Mouse (Mus musculus) midbrain, embryonic 14.5 days (tissue): ENCODE measurements around the gene Trappc12. TPM values are rescaled to one million over a fixed set of nuclear protein-coding genes. Genes with fewer than 3 reads are reported as not detected.

ENCODE experiments used
- ATAC-seq: fragments of 200-750 bp; cut with Nextera tagmentation; 2 replicates; pipeline ENCODE4 v1.8.0; 2017; ENCODE audit warnings: moderate number of reproducible peaks, moderate library complexity; ENCODE audit not compliant: low FRiP score, low TSS enrichment
- DNase-seq: peaks from one replicate; pipeline ENCODE4 v3.0.0-alpha.2; 2015
- H3K27ac ChIP-seq: fragments of 300-500 bp; sonication (generic); replicated peaks from 2 replicates; pipeline ENCODE4 v1.5.1; 2014; ENCODE audit warnings: mild to moderate bottlenecking, low read depth, low read length, moderate library complexity
- H3K27me3 ChIP-seq: fragments of 300-500 bp; sonication (generic); 2 replicates; pipeline ENCODE4 v1.6.1; 2014; ENCODE audit warnings: low read length, control low read depth, mixed read lengths; ENCODE audit not compliant: control insufficient read depth, insufficient read depth
- H3K36me3 ChIP-seq: fragments of 300-500 bp; sonication (generic); 2 replicates; pipeline ENCODE4 v1.6.1; 2014; ENCODE audit warnings: low read length, control low read depth; ENCODE audit not compliant: control insufficient read depth, insufficient read depth
- H3K4me1 ChIP-seq: fragments of 300-500 bp; sonication (generic); 2 replicates; pipeline ENCODE4 v1.6.1; 2014; ENCODE audit warnings: mild to moderate bottlenecking, antibody characterized with exemption, low read length, control low read depth; ENCODE audit not compliant: control insufficient read depth, insufficient read depth
- H3K4me2 ChIP-seq: fragments of 300-500 bp; sonication (generic); 2 replicates; pipeline ENCODE4 v1.6.1; 2014; ENCODE audit warnings: mild to moderate bottlenecking, low read length, moderate library complexity
- H3K4me3 ChIP-seq: fragments of 300-500 bp; sonication (generic); replicated peaks from 2 replicates; pipeline ENCODE4 v1.5.1; 2014; ENCODE audit warnings: low read depth, low read length
- H3K9ac ChIP-seq: fragments of 300-500 bp; sonication (generic); replicated peaks from 2 replicates; pipeline ENCODE4 v1.6.1; 2014; ENCODE audit warnings: mild to moderate bottlenecking, low read length, moderate library complexity
- H3K9me3 ChIP-seq: fragments of 300-500 bp; sonication (generic); 2 replicates; pipeline ENCODE4 v1.6.1; 2016; ENCODE audit warnings: low read length, control low read depth, mixed read lengths; ENCODE audit not compliant: control insufficient read depth
- WGBS: fragments of 180-500 bp; shearing (Covaris S2); extraction: QIAGEN DNeasy Blood & Tissue Kit; methylation state at CpG from one replicate; pipeline ENCODE4 v1.1.7; 2014; 5-methylcytosine and 5-hydroxymethylcytosine counted together
- polyA plus RNA-seq: library from polyadenylated mRNA; unstranded; fragments of >200 nt; fragmentation: Nextera tagmentation; extraction: Ambion mirVana; gene quantifications from 2 replicates; pipeline ENCODE4 v1.2.1, GENCODE M21; 2014

The Trappc12 gene
- polyA plus RNA-seq, 1 experiment from 2014 or later: 49.8 TPM

- peak overlapping the region; percentile 41; the same call in 1 of the 2 replicates for H3K27ac ChIP-seq
- 6% methylated on average over 12 of the region's 12 CpGs for WGBS
- H3K9ac ChIP-seq: peak overlapping the region; percentile 13; the same call in 1 of the 2 replicates
- H3K27me3 ChIP-seq: no peaks in the 10 kb centered on the region
- DNase-seq (peak; percentile 60), ATAC-seq (no peak)
- no peaks in the 10 kb centered on the region for H3K9me3 ChIP-seq
- no peak overlapping the region for H3K4me3 ChIP-seq
- no peak overlapping the region for H3K4me2 ChIP-seq
- peaks cover 10% of the 10 kb centered on the region for H3K36me3 ChIP-seq
- H3K4me1 ChIP-seq: peaks cover 23% of the 10 kb centered on the region
These were observed 45.9 kb downstream of the Trappc12 start for GRCm38 (mm10) chr12:28704381-28704780.

GRCm38 (mm10) chr12:28701302-28701701 is 49.0 kb downstream of the Trappc12 start:
- no peak for DNase-seq
- H3K9ac ChIP-seq: no peak overlapping the region
- no peaks in the 10 kb centered on the region for H3K27me3 ChIP-seq
- peaks cover 28% of the 10 kb centered on the region for H3K4me1 ChIP-seq
- H3K4me3 ChIP-seq: no peak overlapping the region
- WGBS: 92% methylated on average over 11 of the region's 11 CpGs
- H3K36me3 ChIP-seq: 0 out of 2 replicates have a peak, but pooled peaks cover 8% of the 10 kb centered on the region
- H3K4me2 ChIP-seq: no peak overlapping the region
- H3K27ac ChIP-seq: peak overlapping the region; percentile 89; the same call in 1 of the 2 replicates
- H3K9me3 ChIP-seq: no peaks in the 10 kb centered on the region
- no peak for ATAC-seq

GRCm38 (mm10) chr12:28700561-28701025 is 49.7 kb downstream of the Trappc12 start:
- Histone ChIP-seq H3K9me3 (no peaks in the 10 kb centered on the region), H3K9ac (peak overlapping the region; percentile 42; the same call in 1 of the 2 replicates), H3K4me1 (peaks cover 28% of the 10 kb centered on the region), H3K27ac (peak overlapping the region; percentile 89), H3K27me3 (no peaks in the 10 kb centered on the region), H3K4me3 (no peak overlapping the region), H3K36me3 (peaks cover 11% of the 10 kb centered on the region; the same call in 1 of the 2 replicates), H3K4me2 (no peak overlapping the region)
- 72% methylated on average over 19 of the region's 19 CpGs for WGBS
- peak; percentile 60 for DNase-seq
- ATAC-seq: peak; percentile 29; the same call in 1 of the 2 replicates

- H3K4me3 ChIP-seq: no peak overlapping the region
- peak overlapping the region; percentile 89 for H3K27ac ChIP-seq
- WGBS: 26% methylated on average over 3 of the region's 3 CpGs
- DNase-seq (no peak), ATAC-seq (no peak)
- H3K27me3 ChIP-seq: no peaks in the 10 kb centered on the region
- H3K9ac ChIP-seq: peak overlapping the region; percentile 42
- H3K4me1 ChIP-seq: peaks cover 26% of the 10 kb centered on the region
- H3K36me3 ChIP-seq: peaks cover 14% of the 10 kb centered on the region; the same call in 1 of the 2 replicates
- H3K4me2 ChIP-seq: no peak overlapping the region
- no peaks in the 10 kb centered on the region for H3K9me3 ChIP-seq
These were observed 50.2 kb downstream of the Trappc12 start for GRCm38 (mm10) chr12:28700101-28700511.

GRCm38 (mm10) chr12:28699656-28700055 is 50.6 kb downstream of the Trappc12 start:
- 10% methylated on average over 6 of the region's 6 CpGs for WGBS

GRCm38 (mm10) chr12:28699086-28699485 is 51.2 kb downstream of the Trappc12 start:
- 77% methylated on average over 5 of the region's 5 CpGs for WGBS
- Histone ChIP-seq H3K4me1 (peaks cover 16% of the 10 kb centered on the region; the same call in 1 of the 2 replicates), H3K4me2 (no peak overlapping the region), H3K27ac (peak overlapping the region; percentile 78), H3K9ac (peak overlapping the region; percentile 14; the same call in 1 of the 2 replicates), H3K4me3 (no peak overlapping the region), H3K9me3 (no peaks in the 10 kb centered on the region), H3K27me3 (no peaks in the 10 kb centered on the region), H3K36me3 (peaks cover 17% of the 10 kb centered on the region; the same call in 1 of the 2 replicates)
- peak; percentile 8 for DNase-seq
- no peak for ATAC-seq

More at GRCm38 (mm10) chr12:28699656-28700055, 50.6 kb downstream of the Trappc12 start:
- Histone ChIP-seq H3K4me1 (peaks cover 22% of the 10 kb centered on the region), H3K27ac (peak overlapping the region; percentile 89), H3K27me3 (no peaks in the 10 kb centered on the region), H3K9me3 (no peaks in the 10 kb centered on the region), H3K4me2 (no peak overlapping the region), H3K36me3 (peaks cover 17% of the 10 kb centered on the region; the same call in 1 of the 2 replicates), H3K4me3 (no peak overlapping the region), H3K9ac (peak overlapping the region; percentile 42)
- ATAC-seq (peak; percentile 55; the same call in 1 of the 2 replicates), DNase-seq (peak; percentile 92)

- peaks cover 15% of the 10 kb centered on the region for H3K36me3 ChIP-seq
- H3K4me3 ChIP-seq: no peak overlapping the region
- H3K4me2 ChIP-seq: no peak overlapping the region
- no peaks in the 10 kb centered on the region for H3K9me3 ChIP-seq
- H3K4me1 ChIP-seq: peaks cover 15% of the 10 kb centered on the region; the same call in 1 of the 2 replicates
- DNase-seq: no peak
- ATAC-seq: no peak
- WGBS: 62% methylated on average over 14 of the region's 14 CpGs
- no peak overlapping the region for H3K9ac ChIP-seq
- no peaks in the 10 kb centered on the region for H3K27me3 ChIP-seq
- H3K27ac ChIP-seq: 0 out of 2 replicates have a peak overlapping the region, but pooled peaks have one; percentile 20
These were observed 52.3 kb downstream of the Trappc12 start for GRCm38 (mm10) chr12:28697821-28698595.

- H3K4me2 ChIP-seq: no peak overlapping the region
- H3K9ac ChIP-seq: no peak overlapping the region; the same call in 1 of the 2 replicates
- H3K4me1 ChIP-seq: peaks cover 8% of the 10 kb centered on the region; the same call in 1 of the 2 replicates
- no peak overlapping the region for H3K27ac ChIP-seq
- H3K4me3 ChIP-seq: no peak overlapping the region
- peaks cover 39% of the 10 kb centered on the region for H3K36me3 ChIP-seq
- no peaks in the 10 kb centered on the region for H3K27me3 ChIP-seq
- WGBS: 93% methylated on average over 7 of the region's 7 CpGs
- no peak for ATAC-seq
- no peak for DNase-seq
- H3K9me3 ChIP-seq: no peaks in the 10 kb centered on the region
These were observed 55.5 kb downstream of the Trappc12 start for GRCm38 (mm10) chr12:28694776-28695175.
